Mouse (Mus musculus) limb, embryonic 12.5 days (tissue): Measurements from ENCODE around the gene Anxa8. TPM values are rescaled to one million over a fixed set of nuclear protein-coding genes. Genes with fewer than 3 reads are reported as not detected.
A peak's percentile ranks its signal among the peaks of the same experiment; 100 is the strongest.

Experiments
- ATAC-seq: fragments of 200-750 bp; cut with Nextera tagmentation; 2 replicates; pipeline ENCODE4 v1.8.0; 2017; ENCODE audit warnings: low read depth, moderate TSS enrichment; ENCODE audit not compliant: insufficient number of reproducible peaks, insufficient read depth, low FRiP score, low TSS enrichment
- H3K27ac ChIP-seq: fragments of 300-500 bp; sonication (generic); 2 replicates; pipeline ENCODE4 v1.5.1; 2016; ENCODE audit warnings: mild to moderate bottlenecking, moderate library complexity
- H3K27me3 ChIP-seq: fragments of 300-500 bp; sonication (generic); 2 replicates; pipeline ENCODE4 v1.6.1; 2016; ENCODE audit warnings: mild to moderate bottlenecking, moderate library complexity
- H3K36me3 ChIP-seq: fragments of 300-500 bp; sonication (generic); 2 replicates; pipeline ENCODE4 v1.6.1; 2016; ENCODE audit warnings: mild to moderate bottlenecking, moderate library complexity
- H3K4me1 ChIP-seq: fragments of 300-500 bp; sonication (generic); replicated peaks from 2 replicates; pipeline ENCODE4 v1.6.1; 2016
- H3K4me2 ChIP-seq: fragments of 300-500 bp; sonication (generic); 2 replicates; pipeline ENCODE4 v1.6.1; 2016; ENCODE audit warnings: mild to moderate bottlenecking, moderate library complexity
- H3K4me3 ChIP-seq: fragments of 300-500 bp; sonication (generic); replicated peaks from 2 replicates; pipeline ENCODE4 v1.5.1; 2016; ENCODE audit warnings: mild to moderate bottlenecking
- H3K9ac ChIP-seq: fragments of 300-500 bp; sonication (generic); replicated peaks from 2 replicates; pipeline ENCODE4 v1.6.1; 2016; ENCODE audit warnings: mild to moderate bottlenecking, moderate library complexity
- H3K9me3 ChIP-seq: fragments of 300-500 bp; sonication (generic); 2 replicates; pipeline ENCODE4 v1.6.1; 2016; ENCODE audit warnings: mild to moderate bottlenecking, moderate library complexity
- WGBS: fragments of 180-500 bp; shearing (Covaris S2); methylation state at CpG from one replicate; pipeline ENCODE4 v1.1.7; 2016; 5-methylcytosine and 5-hydroxymethylcytosine counted together
- polyA plus RNA-seq: library from polyadenylated mRNA; unstranded; fragments of >200 nt; fragmentation: Nextera tagmentation; extraction: Ambion mirVana; gene quantifications from 2 replicates; pipeline ENCODE4 v1.2.1, GENCODE M21; 2016

The Anxa8 gene
- 6.0 and 6.1 TPM in 2 replicates for polyA plus RNA-seq

DNA sequence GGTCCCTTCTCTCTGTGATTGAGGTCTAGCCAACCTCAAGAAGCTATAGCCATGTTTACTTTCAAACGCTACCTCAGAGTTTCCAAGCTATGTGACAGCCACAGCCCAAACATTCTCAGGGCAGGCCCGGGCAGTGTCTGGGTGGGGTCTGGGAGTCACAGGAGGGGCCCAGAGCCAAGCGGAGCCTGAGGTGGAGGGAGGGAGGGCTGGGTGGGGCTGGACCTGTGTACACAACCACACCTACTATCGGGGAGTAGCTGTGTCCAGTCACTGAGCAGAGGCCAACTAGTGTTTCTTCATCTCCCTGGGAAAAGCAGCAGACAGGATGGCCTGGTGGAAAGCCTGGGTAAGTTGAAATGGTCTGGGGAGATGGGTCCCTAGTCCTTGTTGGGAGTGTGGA, at the start of gene Anxa8:
TSS of gene Anxa8 (plus strand) at position 251 of the 400 bp plus-strand sequence.
- H3K4me3 ChIP-seq, result no peak within 1 kb of the TSS
- 63% methylated on average over 4 of the region's 4 CpGs for WGBS
- ATAC-seq, result no peak

GRCm38 (mm10) chr14:34041241-34041640, 44.5 kb upstream of the Anxa8 start:
- WGBS, result 85% methylated on average over 4 of the region's 4 CpGs
- H3K4me2 ChIP-seq, result no peak overlapping the region
- H3K4me3 ChIP-seq, result no peak overlapping the region
- ATAC-seq, result no peak
- H3K9me3 ChIP-seq, result no peaks in the 10 kb centered on the region
- no peaks in the 10 kb centered on the region for H3K4me1 ChIP-seq
- H3K27me3 ChIP-seq, result peaks cover 5% of the 10 kb centered on the region; the same call in 1 of the 2 replicates
- no peak overlapping the region for H3K27ac ChIP-seq
- no peaks in the 10 kb centered on the region for H3K36me3 ChIP-seq
- no peak overlapping the region for H3K9ac ChIP-seq

More for the DNA sequence above, at the start of gene Anxa8:
- Histone ChIP-seq H3K9ac (no peak within 1 kb of the TSS), H3K9me3 (no peaks in the 10 kb centered on the region), H3K27ac (no peak within 1 kb of the TSS), H3K4me2 (no peak within 1 kb of the TSS), H3K4me1 (no peaks in the 10 kb centered on the region), H3K36me3 (no peaks in the 10 kb centered on the region), H3K27me3 (peaks cover 9% of the 10 kb centered on the region; the same call in 1 of the 2 replicates)

DNA sequence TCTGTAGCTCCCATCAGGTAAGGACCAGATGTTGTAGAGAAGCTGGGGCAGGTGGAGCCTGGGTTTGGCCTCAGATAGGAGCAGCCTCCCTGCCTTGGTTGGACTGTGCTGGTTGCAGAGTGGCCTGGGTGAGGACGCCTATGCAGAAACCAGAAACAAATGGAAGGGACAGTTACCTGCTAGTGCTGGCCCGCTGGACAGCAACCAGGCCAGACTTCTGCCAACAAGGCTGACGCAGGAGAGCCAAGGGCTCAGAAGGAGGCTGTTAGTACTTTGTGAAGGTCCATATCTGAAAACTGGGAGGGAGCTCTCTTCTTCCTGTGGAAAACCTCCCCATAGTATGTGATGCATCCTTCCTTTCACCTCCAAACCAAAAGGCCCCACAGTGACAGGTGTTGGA, 42.4 kb upstream of the Anxa8 start:
- Histone ChIP-seq H3K36me3 (no peaks in the 10 kb centered on the region), H3K27me3 (peaks cover 5% of the 10 kb centered on the region; the same call in 1 of the 2 replicates), H3K4me2 (no peak overlapping the region), H3K27ac (no peak overlapping the region), H3K4me3 (no peak overlapping the region), H3K4me1 (no peaks in the 10 kb centered on the region), H3K9ac (no peak overlapping the region), H3K9me3 (no peaks in the 10 kb centered on the region)
- no peak for ATAC-seq
- 61% methylated on average over 3 of the region's 3 CpGs for WGBS

DNA sequence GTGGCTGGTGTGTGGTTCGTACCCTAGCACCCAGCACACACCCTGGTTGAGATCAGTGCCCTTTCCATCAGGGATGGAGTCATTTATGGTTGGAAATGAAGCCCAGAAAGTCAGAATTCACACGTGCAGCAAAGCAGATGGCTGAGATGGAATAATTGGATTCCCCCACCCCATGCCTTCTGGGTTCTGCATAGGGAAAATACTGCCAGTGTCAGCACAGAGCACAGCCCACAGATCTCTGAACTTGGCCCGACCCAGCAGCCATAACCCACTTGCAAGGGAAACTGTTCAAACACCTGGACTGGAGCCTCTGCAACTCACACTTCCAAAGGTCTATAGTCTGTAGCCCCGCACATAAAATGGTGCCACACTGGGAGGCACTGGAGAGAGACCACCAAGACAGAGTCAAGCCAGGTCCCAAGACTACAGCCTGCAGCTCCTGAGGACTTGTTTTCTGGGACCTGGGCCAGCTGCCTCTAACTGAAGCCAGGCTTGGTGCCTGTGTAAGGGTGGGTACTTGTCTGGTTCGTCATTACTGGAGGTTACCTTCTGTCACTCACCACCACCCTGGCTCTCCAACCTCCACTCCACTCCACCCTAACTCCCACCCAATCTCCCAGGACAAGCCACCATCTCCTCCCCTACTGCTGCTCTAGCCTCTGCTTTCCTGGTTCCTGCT, 35.5 kb upstream of the Anxa8 start:
- WGBS, result 51% methylated on average over 5 of the region's 5 CpGs
- Histone ChIP-seq H3K36me3 (no peaks in the 10 kb centered on the region), H3K4me1 (peaks cover 4% of the 10 kb centered on the region; the same call in 1 of the 2 replicates), H3K27me3 (no peaks in the 10 kb centered on the region), H3K9ac (no peak overlapping the region), H3K4me2 (no peak overlapping the region), H3K4me3 (no peak overlapping the region), H3K9me3 (no peaks in the 10 kb centered on the region), H3K27ac (no peak overlapping the region)
- ATAC-seq, result no peak

DNA sequence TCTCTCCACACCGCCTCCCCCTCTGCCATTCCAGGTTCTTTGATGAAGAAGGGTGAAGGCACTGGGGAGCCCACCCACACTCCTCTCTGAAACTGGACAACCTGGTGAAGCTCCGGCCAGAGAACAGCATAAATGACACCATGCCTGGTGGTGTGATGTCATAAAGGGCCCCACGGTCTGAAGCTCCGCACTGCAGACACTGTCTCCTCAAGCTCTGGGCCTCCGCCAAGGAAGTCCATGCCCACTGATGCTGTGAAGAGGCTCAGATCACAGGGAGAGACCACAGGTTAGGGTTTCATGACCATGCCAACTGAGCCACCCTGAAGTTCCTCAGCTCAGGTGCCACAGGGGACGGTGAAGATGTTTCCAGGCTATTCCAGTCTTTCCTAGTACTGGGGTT, 33.3 kb upstream of the Anxa8 start, which contains the start of gene Antxrl:
TSS of gene Antxrl (plus strand) at position 192 of the 400 bp plus-strand sequence.
- Histone ChIP-seq H3K4me2 (no peak within 1 kb of the TSS), H3K9me3 (no peaks in the 10 kb centered on the region), H3K9ac (no peak within 1 kb of the TSS), H3K27ac (no peak within 1 kb of the TSS), H3K27me3 (no peaks in the 10 kb centered on the region), H3K4me3 (no peak within 1 kb of the TSS), H3K4me1 (peaks cover 4% of the 10 kb centered on the region; the same call in 1 of the 2 replicates), H3K36me3 (no peaks in the 10 kb centered on the region)
- WGBS, result 90% methylated on average over 6 of the region's 6 CpGs
- no peak for ATAC-seq

GRCm38 (mm10) chr14:34071665-34072064, 14.1 kb upstream of the Anxa8 start:
- H3K27me3 ChIP-seq, result no peaks in the 10 kb centered on the region
- ATAC-seq, result no peak
- 60% methylated on average over 6 of the region's 6 CpGs for WGBS
- H3K36me3 ChIP-seq, result no peaks in the 10 kb centered on the region
- no peak overlapping the region for H3K4me3 ChIP-seq
- H3K9me3 ChIP-seq, result no peaks in the 10 kb centered on the region
- no peaks in the 10 kb centered on the region for H3K4me1 ChIP-seq
- H3K27ac ChIP-seq, result no peak overlapping the region
- H3K9ac ChIP-seq, result no peak overlapping the region
- no peak overlapping the region for H3K4me2 ChIP-seq

DNA sequence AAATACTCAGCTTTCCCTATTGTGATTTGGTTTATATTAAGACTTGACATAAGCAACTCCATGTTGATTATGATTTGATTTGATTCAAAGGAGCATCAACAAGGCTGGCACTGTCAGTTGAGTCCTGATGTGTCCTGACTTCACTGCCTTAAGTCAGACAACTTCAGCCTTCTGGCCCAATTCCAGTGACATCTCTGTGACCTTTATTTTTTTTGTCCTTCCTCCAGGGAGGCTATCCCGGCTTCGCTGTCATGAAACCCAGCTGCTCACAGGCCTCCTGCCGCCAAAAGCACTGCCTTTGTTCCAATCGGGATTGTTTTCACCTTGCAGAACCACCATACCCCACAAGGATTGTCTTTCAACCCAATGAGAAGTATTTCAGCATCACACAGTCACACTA, 10.4 kb upstream of the Anxa8 start:
- ATAC-seq, result no peak
- Histone ChIP-seq H3K27ac (no peak overlapping the region), H3K27me3 (no peaks in the 10 kb centered on the region), H3K4me3 (no peak overlapping the region), H3K36me3 (no peaks in the 10 kb centered on the region), H3K9ac (no peak overlapping the region), H3K4me1 (no peaks in the 10 kb centered on the region), H3K4me2 (no peak overlapping the region), H3K9me3 (no peaks in the 10 kb centered on the region)
- WGBS, result 68% methylated on average over 4 of the region's 4 CpGs

DNA sequence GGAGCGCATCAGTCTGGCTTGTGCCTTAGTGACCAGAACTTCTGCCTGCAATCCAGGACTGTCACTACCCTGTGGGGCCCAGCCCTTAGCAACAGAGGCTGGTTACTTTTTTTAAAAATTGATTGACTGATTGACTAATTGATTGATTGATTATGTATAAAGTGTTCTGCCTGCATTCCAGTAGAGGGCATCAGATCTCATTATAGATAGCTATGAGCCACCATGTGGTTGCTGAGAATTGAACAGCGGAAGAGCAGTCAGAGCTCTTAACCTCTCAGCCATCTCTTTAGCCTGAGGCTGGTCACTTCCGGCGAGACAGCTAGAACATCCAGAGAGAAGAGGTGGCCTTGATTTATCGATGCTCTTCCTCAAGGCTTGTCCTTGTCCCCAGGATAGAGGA, 8.6 kb upstream of the Anxa8 start:
- Histone ChIP-seq H3K27me3 (no peaks in the 10 kb centered on the region), H3K36me3 (no peaks in the 10 kb centered on the region), H3K4me1 (no peaks in the 10 kb centered on the region), H3K9me3 (no peaks in the 10 kb centered on the region), H3K9ac (no peak overlapping the region), H3K4me3 (no peak overlapping the region), H3K4me2 (no peak overlapping the region), H3K27ac (no peak overlapping the region)
- 71% methylated on average over 5 of the region's 5 CpGs for WGBS
- no peak for ATAC-seq

DNA sequence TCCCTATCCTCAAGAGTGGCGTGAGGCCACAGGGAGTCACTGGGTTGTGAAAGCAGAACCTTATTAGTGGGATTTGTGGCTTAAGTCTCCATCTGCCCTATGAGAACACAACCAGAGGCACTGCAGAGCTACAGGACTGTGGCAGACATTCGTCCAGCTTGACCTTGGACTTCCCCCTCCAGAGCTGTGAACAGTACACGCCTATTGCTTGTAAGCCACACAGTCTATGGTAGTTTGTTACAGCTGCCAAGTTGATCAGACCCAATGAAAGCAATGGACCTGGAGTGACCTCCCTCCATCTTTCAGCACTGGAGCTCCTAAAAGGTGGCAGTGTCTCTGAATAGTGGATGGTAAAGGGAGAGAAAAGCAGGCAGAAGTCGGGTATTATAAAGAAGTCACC, 7.5 kb upstream of the Anxa8 start:
- Histone ChIP-seq H3K4me2 (no peak overlapping the region), H3K36me3 (no peaks in the 10 kb centered on the region), H3K4me3 (no peak overlapping the region), H3K9ac (no peak overlapping the region), H3K4me1 (no peaks in the 10 kb centered on the region), H3K27ac (no peak overlapping the region), H3K9me3 (no peaks in the 10 kb centered on the region), H3K27me3 (no peaks in the 10 kb centered on the region)
- ATAC-seq, result no peak
- WGBS, result 72% methylated on average over 4 of the region's 4 CpGs

DNA sequence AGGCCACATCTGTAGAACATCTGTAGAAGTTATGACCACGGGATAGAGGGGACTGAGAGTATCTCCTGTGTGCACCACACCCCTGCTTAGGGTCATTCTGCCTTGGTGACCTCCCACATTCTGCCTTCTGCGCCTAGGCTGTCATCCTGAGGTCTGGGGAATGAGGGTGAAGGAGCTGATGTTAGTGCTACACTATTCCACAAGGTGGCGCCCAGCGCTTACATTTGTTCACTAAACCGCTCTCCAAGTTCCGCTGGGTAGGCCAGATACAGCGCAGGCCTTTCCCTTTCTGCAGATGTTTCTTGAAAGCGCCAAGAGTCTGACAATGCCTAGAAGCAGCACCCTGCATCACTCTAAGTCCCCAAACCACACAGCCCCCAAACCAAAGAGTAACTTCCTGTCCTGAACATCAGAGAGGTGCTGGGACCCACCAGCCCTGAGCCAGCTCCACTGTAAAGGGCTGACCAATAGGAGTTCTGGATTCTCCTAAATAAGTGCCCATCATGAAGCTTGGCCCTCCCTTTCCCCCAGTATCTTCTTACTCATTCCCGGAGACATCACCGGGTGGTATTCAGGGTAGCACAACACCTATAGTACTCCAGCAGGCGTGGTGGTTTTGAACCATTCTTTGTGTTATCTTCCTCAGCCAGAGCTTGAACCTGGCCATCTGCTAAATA, 5.3 kb upstream of the Anxa8 start:
- Histone ChIP-seq H3K4me3 (no peak overlapping the region), H3K4me1 (no peaks in the 10 kb centered on the region), H3K9me3 (no peaks in the 10 kb centered on the region), H3K9ac (no peak overlapping the region), H3K27ac (no peak overlapping the region), H3K4me2 (no peak overlapping the region), H3K27me3 (no peaks in the 10 kb centered on the region; the same call in 1 of the 2 replicates), H3K36me3 (no peaks in the 10 kb centered on the region)
- WGBS, result 10% methylated on average over 11 of the region's 11 CpGs
- peak; percentile 69 for ATAC-seq

DNA sequence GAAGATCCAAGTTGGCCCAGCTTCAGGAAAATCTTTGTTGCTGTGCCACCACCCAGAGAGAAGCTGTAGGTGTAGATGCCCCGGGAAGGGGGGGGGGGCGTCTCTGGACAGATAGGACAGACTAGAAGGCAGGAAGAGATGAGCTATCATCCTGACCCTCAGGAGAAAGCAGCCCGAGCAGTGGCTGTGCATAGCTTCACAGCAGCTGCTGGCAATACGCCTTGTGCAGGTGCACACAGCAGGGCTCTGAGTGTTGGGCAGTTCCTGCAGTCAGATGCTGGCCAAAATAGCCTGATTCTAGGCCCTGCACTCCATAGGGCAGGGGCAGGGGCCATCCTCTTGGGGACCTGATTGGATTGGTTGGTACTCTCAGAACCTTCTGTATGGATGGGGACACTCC, 1.0 kb downstream of the Anxa8 start:
- Histone ChIP-seq H3K4me2 (no peak overlapping the region), H3K36me3 (no peaks in the 10 kb centered on the region), H3K27me3 (peaks cover 9% of the 10 kb centered on the region; the same call in 1 of the 2 replicates), H3K9ac (no peak overlapping the region), H3K9me3 (no peaks in the 10 kb centered on the region), H3K27ac (no peak overlapping the region), H3K4me3 (no peak overlapping the region), H3K4me1 (no peaks in the 10 kb centered on the region)
- ATAC-seq, result no peak
- 87% methylated on average over 3 of the region's 4 CpGs for WGBS
